Mouse (Mus musculus) stomach, postnatal 0 days (tissue): ENCODE measurements around the gene Cnih2.

Experiments
- CTCF ChIP-seq: IDR thresholded peaks from 2 replicates; pipeline ENCODE4 v1.5.1; 2016; ENCODE audit warnings: antibody characterized with exemption, low read depth, mild to moderate bottlenecking, moderate library complexity
- EP300 ChIP-seq: optimal IDR thresholded peaks from 2 replicates; pipeline ENCODE3; 2016; ENCODE audit warnings: antibody characterized with exemption

GRCm38 (mm10) chr19:5060365-5061330 is 37.7 kb downstream of the Cnih2 start:
- TF ChIP-seq CTCF (no peak), EP300 (no peak)
